Mouse (Mus musculus): ENCODE results near the gene Lingo3. TPM values are rescaled to one million over a fixed set of nuclear protein-coding genes. Genes with fewer than 3 reads are reported as not detected.

Lingo3 gene
- polyA plus RNA-seq, 1 experiment from 2014 or later: 0.54 TPM

DNA sequence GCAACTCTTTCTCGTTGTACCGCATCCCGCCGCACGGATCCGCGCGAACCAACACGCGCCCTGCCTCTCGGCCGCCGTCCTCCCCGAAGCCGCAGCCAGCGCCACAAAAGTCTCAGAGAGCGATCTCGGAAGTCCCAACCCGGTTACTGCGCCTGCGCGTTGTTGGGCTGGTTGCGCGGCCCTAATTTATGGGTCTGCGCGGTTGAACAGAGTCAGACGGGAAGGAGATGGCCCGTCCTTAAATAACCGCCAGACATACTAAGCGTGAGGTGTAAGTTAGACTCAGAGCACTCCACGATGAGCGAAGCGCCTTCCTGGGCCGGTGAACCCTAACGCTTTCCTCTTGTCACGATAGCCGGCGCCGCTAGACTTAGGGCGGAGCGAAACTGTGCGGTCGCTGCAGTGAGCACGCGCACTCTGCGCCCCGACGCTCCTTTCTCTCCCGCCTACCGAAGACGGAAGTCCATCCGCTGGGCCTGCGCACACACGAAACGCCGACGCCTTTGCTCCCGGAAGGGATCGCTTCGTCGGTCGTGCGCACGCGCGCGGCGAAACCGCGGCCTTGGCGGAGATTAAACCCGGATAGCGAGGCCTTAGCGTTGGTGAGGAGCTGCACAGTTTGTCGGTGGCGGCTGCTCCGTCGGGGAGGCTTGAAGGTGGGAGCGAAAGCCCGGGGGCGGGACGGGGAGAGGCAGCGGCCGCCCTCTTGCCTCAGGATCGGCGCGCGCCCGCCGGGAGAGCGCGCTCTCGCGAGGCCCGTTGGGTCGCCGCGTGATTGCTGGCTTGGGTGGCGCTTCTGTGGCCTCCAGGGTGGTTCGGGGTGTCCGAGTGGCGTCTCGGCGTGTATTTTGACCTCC lies 45.5 kb downstream of the Lingo3 start, which contains the start of the genes Sf3a2 and Plekhj1:
Gene Sf3a2 (plus strand): TSS at position 49 of the 857 bp plus-strand sequence.
Gene Plekhj1 (minus strand): TSS at position 477 of the 857 bp plus-strand sequence.
- Histone ChIP-seq H3K27me3 (replicated peaks) (no peaks in the 10 kb centered on the region), H3K4me1 (replicated peaks) (peaks cover 27% of the 10 kb centered on the region), H3K9ac (peak within 1 kb of the TSS; percentile 96), H3K4me2 (peak within 1 kb of the TSS; percentile 93), H3K4me3 (peak within 1 kb of the TSS; percentile 87), H3K27ac (ENCODE audit: poor library complexity, severe bottlenecking) (peak within 1 kb of the TSS; percentile 94), H3K9me3 (replicated peaks) (no peaks in the 10 kb centered on the region), H3K36me3 (peaks cover 66% of the 10 kb centered on the region)
- peak; percentile 90 for ATAC-seq (ENCODE audit: insufficient number of reproducible peaks, low FRiP score)
- WGBS: under 1% methylated on average over 101 of the region's 104 CpGs

- WGBS: 3% methylated on average over 59 of the region's 59 CpGs
- Histone ChIP-seq H3K27me3 (replicated peaks) (no peaks in the 10 kb centered on the region), H3K27ac (ENCODE audit: poor library complexity, severe bottlenecking) (peak overlapping the region; percentile 94), H3K36me3 (peaks cover 66% of the 10 kb centered on the region), H3K9ac (peak overlapping the region; percentile 96), H3K9me3 (replicated peaks) (no peaks in the 10 kb centered on the region), H3K4me3 (peak overlapping the region; percentile 87), H3K4me1 (replicated peaks) (peaks cover 28% of the 10 kb centered on the region), H3K4me2 (peak overlapping the region; percentile 93)
- ATAC-seq (ENCODE audit: insufficient number of reproducible peaks, low FRiP score): peak; percentile 63
Observed at GRCm38 (mm10) chr10:80797186-80798149, 46.4 kb downstream of the Lingo3 start.

DNA sequence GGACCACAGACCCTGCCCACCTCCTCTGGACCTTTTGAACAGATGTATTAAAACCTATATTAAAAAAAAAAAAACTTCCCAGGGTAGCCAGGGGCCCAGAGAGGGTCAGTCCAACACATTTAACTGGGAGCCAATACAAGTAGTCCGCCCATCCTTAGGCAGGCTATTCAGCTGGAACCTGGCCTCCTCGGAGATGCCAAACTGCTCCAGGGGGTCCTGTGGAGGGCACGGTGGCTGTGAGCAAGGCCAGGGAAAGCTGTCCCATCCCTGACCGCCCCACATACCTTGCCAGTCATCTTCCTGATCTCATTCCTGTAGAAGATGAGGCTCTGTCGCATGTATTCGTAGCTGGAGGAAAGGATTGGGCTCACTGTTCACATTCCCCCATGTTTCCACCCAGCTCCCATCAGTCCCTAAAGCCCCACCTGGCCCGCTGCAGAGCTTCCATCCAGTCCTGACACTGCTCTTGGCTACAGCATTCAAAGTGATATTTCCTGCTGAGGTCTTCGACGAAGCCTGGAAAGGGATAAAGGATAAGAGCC lies 47.5 kb downstream of the Lingo3 start:
- ATAC-seq (ENCODE audit: insufficient number of reproducible peaks, low FRiP score): no peak
- peak overlapping the region; percentile 96 for H3K9ac ChIP-seq
- peak overlapping the region; percentile 87 for H3K4me3 ChIP-seq
- H3K27me3 ChIP-seq (replicated peaks): no peaks in the 10 kb centered on the region
- no peaks in the 10 kb centered on the region for H3K9me3 ChIP-seq (replicated peaks)
- H3K4me1 ChIP-seq (replicated peaks): peaks cover 39% of the 10 kb centered on the region
- no peak overlapping the region for H3K27ac ChIP-seq (ENCODE audit: poor library complexity, severe bottlenecking)
- WGBS: 83% methylated on average over 9 of the region's 9 CpGs
- H3K36me3 ChIP-seq: peaks cover 66% of the 10 kb centered on the region
- peak overlapping the region; percentile 93 for H3K4me2 ChIP-seq

- 91% methylated on average over 8 of the region's 8 CpGs for WGBS
- Histone ChIP-seq H3K4me2 (no peak overlapping the region), H3K9ac (no peak overlapping the region), H3K27ac (ENCODE audit: poor library complexity, severe bottlenecking) (no peak overlapping the region), H3K4me1 (replicated peaks) (peaks cover 43% of the 10 kb centered on the region), H3K27me3 (replicated peaks) (no peaks in the 10 kb centered on the region), H3K4me3 (no peak overlapping the region), H3K36me3 (peaks cover 67% of the 10 kb centered on the region), H3K9me3 (replicated peaks) (no peaks in the 10 kb centered on the region)
- no peak for ATAC-seq (ENCODE audit: insufficient number of reproducible peaks, low FRiP score)
Observed at GRCm38 (mm10) chr10:80794750-80795149, 49.1 kb downstream of the Lingo3 start.

DNA sequence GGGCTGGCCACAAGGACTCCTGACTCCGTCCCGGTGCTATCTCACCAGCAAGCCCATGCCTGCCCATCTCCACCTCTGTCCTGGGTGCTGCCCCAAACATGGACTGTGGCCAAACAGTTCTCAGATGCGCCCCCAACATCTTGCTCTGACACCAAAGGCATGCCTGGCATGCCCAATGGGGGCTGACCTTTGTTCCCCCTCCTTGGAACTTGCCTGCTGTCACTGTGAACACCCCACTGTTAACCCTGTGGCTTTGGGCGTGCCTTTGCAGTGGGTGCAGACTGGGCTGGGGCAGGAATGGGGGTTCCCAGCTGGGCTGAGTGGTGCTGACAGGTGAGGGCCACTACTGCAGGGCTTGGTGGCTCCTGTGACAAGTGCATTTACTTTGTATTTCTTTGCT lies 50.0 kb downstream of the Lingo3 start:
- Histone ChIP-seq H3K36me3 (peaks cover 76% of the 10 kb centered on the region), H3K27ac (ENCODE audit: poor library complexity, severe bottlenecking) (no peak overlapping the region), H3K27me3 (replicated peaks) (no peaks in the 10 kb centered on the region), H3K4me3 (no peak overlapping the region), H3K4me1 (replicated peaks) (peaks cover 38% of the 10 kb centered on the region), H3K9me3 (replicated peaks) (no peaks in the 10 kb centered on the region), H3K4me2 (no peak overlapping the region), H3K9ac (no peak overlapping the region)
- 88% methylated on average over 4 of the region's 4 CpGs for WGBS
- ATAC-seq (ENCODE audit: insufficient number of reproducible peaks, low FRiP score): no peak

GRCm38 (mm10) chr10:80793033-80793784 lies 50.6 kb downstream of the Lingo3 start:
- no peak overlapping the region for H3K9ac ChIP-seq
- H3K27me3 ChIP-seq (replicated peaks): no peaks in the 10 kb centered on the region
- no peak overlapping the region for H3K4me3 ChIP-seq
- peaks cover 81% of the 10 kb centered on the region for H3K36me3 ChIP-seq
- H3K4me2 ChIP-seq: no peak overlapping the region
- ATAC-seq (ENCODE audit: insufficient number of reproducible peaks, low FRiP score): no peak
- peaks cover 38% of the 10 kb centered on the region for H3K4me1 ChIP-seq (replicated peaks)
- WGBS: 91% methylated on average over 13 of the region's 13 CpGs
- no peaks in the 10 kb centered on the region for H3K9me3 ChIP-seq (replicated peaks)
- no peak overlapping the region for H3K27ac ChIP-seq (ENCODE audit: poor library complexity, severe bottlenecking)

DNA sequence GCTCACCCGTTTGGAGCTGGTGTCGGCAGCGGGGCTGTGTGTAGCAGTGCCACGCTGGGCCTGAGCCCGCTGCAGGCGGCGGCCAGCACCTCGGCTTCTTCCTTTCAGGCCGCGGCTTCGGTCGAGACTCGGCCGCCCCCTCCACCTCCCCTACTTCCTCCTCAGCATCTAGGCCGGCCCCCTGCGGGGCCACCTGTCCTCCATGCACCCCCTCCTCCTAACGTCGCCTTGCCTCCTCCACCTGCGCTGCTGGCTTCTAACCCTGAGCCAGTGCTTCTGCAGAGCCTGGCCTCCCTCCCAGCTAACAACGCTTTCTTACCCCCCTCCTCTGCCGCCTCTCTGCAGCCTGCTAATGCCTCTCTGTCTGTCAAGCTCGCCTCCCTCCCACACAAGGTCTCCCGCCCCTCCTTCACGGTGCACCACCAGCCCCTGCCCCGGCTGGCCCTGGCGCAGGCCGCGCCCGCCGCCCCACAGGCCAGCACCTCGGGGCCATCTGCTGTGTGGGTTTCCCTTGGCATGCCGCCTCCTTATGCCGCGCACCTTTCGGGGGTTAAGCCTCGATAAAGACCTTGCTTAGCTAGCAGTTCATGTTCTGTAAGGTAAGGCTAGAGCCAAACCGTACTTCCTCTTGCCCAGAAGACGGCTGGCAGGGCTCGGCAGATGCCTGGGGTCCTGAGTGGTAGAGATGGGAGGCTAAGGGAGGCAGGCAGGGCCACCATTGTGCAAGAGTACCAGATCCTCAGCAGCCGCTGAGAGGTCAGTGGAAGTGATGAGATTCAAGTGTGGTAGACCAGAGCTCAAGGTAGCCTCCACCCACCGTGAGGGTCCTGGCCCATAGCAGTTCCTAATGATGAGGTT lies 51.4 kb downstream of the Lingo3 start:
- peak overlapping the region; percentile 65 for H3K27ac ChIP-seq (ENCODE audit: poor library complexity, severe bottlenecking)

GRCm38 (mm10) chr10:80791476-80792174 lies 52.2 kb downstream of the Lingo3 start:
- no peaks in the 10 kb centered on the region for H3K27me3 ChIP-seq (replicated peaks)
- WGBS: 62% methylated on average over 33 of the region's 33 CpGs
- H3K36me3 ChIP-seq: peaks cover 97% of the 10 kb centered on the region
- no peak overlapping the region for H3K4me3 ChIP-seq
- H3K4me2 ChIP-seq: no peak overlapping the region; the same call in 1 of the 2 replicates
- peak overlapping the region; percentile 65 for H3K27ac ChIP-seq (ENCODE audit: poor library complexity, severe bottlenecking)
- H3K9me3 ChIP-seq (replicated peaks): no peaks in the 10 kb centered on the region
- peak; percentile 40; the same call in 1 of the 2 replicates for ATAC-seq (ENCODE audit: insufficient number of reproducible peaks, low FRiP score)
- H3K9ac ChIP-seq: peak overlapping the region; percentile 54; the same call in 1 of the 2 replicates
- peaks cover 29% of the 10 kb centered on the region for H3K4me1 ChIP-seq (replicated peaks)

More for the DNA sequence above, 51.4 kb downstream of the Lingo3 start:
- H3K4me2 ChIP-seq: no peak overlapping the region; the same call in 1 of the 2 replicates
- H3K36me3 ChIP-seq: peaks cover 90% of the 10 kb centered on the region
- no peaks in the 10 kb centered on the region for H3K9me3 ChIP-seq (replicated peaks)
- H3K4me3 ChIP-seq: no peak overlapping the region
- ATAC-seq (ENCODE audit: insufficient number of reproducible peaks, low FRiP score): 0 out of 2 replicates have a peak, but pooled peaks have one; percentile 2
- WGBS: 68% methylated on average over 41 of the region's 41 CpGs
- no peaks in the 10 kb centered on the region for H3K27me3 ChIP-seq (replicated peaks)
- peaks cover 37% of the 10 kb centered on the region for H3K4me1 ChIP-seq (replicated peaks)
- H3K9ac ChIP-seq: peak overlapping the region; percentile 54; the same call in 1 of the 2 replicates

- Histone ChIP-seq H3K4me2 (no peak overlapping the region), H3K9me3 (replicated peaks) (no peaks in the 10 kb centered on the region), H3K4me3 (no peak overlapping the region), H3K36me3 (peaks cover 97% of the 10 kb centered on the region), H3K9ac (peak overlapping the region; percentile 54), H3K27ac (ENCODE audit: poor library complexity, severe bottlenecking) (peak overlapping the region; percentile 65), H3K27me3 (replicated peaks) (no peaks in the 10 kb centered on the region), H3K4me1 (replicated peaks) (peaks cover 24% of the 10 kb centered on the region)
- ATAC-seq (ENCODE audit: insufficient number of reproducible peaks, low FRiP score): no peak
- WGBS: 77% methylated on average over 19 of the region's 19 CpGs
Observed at GRCm38 (mm10) chr10:80790761-80791404, 53.0 kb downstream of the Lingo3 start.
